Mouse (Mus musculus): Measurements from ENCODE around the gene Haao. TPM values are rescaled to one million over a fixed set of nuclear protein-coding genes. Genes with fewer than 3 reads are reported as not detected.

Haao gene
- polyA plus RNA-seq, 1 experiment from 2014 or later: 93.3 TPM

DNA sequence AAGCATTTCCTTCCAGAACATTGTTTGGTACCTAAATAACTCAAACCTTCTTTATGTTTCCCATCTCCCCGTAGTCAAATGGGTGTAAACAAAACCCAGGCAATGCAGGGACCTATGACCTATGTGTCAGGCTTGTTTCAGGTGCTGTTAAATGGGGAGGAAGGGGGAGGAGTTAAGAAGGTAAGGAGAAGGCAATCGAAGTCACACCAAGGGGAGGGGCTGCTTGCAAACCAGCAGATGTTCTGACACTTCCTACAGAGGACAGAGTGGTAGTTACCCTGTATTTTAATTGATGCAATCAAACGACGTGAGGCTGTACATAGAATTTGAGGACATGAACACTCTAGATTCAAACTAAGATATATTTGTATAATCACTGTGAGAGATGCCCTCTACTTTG is 719 bp upstream of the Haao start:
- no peak for TF ChIP-seq CTCF (IDR thresholded peaks at IDR 0.05; ENCODE audit: low read depth)
- TF ChIP-seq EP300 (IDR thresholded peaks at IDR 0.05; ENCODE audit: low read depth): no peak
- Histone ChIP-seq H3K27ac (ENCODE audit: low read depth) (peak overlapping the region; percentile 88), H3K4me1 (ENCODE audit: insufficient read depth) (peaks cover 39% of the 10 kb centered on the region), H3K4me3 (ENCODE audit: low read depth, low read length) (no peak overlapping the region), H3K4me2 (ENCODE audit: low read depth, low read length) (no peak overlapping the region), H3K9ac (replicated peaks) (no peak overlapping the region), H3K36me3 (replicated peaks; ENCODE audit: insufficient read depth, low read length) (no peaks in the 10 kb centered on the region), H3K27me3 (ENCODE audit: insufficient read depth, low read length) (no peaks in the 10 kb centered on the region), H3K9me3 (ENCODE audit: low read length) (no peaks in the 10 kb centered on the region)
- 24% methylated on average over 4 of the region's 4 CpGs for WGBS (ENCODE audit: insufficient replicate concordance)
- DNase-seq: no peak
- ATAC-seq: no peak

GRCm38 (mm10) chr17:83847100-83847499 is 663 bp downstream of the Haao start:
- peak; percentile 13; the same call in 1 of the 2 replicates for ATAC-seq
- Histone ChIP-seq H3K9me3 (ENCODE audit: low read length) (no peaks in the 10 kb centered on the region), H3K27me3 (ENCODE audit: insufficient read depth, low read length) (no peaks in the 10 kb centered on the region), H3K4me2 (ENCODE audit: low read depth, low read length) (peak overlapping the region; percentile 57), H3K4me3 (ENCODE audit: low read depth, low read length) (peak overlapping the region; percentile 42), H3K36me3 (replicated peaks; ENCODE audit: insufficient read depth, low read length) (0 out of 2 replicates have a peak, but pooled peaks cover 3% of the 10 kb centered on the region), H3K9ac (replicated peaks) (peak overlapping the region; percentile 50), H3K27ac (ENCODE audit: low read depth) (peak overlapping the region; percentile 88), H3K4me1 (ENCODE audit: insufficient read depth) (peaks cover 39% of the 10 kb centered on the region)
- DNase-seq: no peak
- WGBS (ENCODE audit: insufficient replicate concordance): 49% methylated on average over 6 of the region's 6 CpGs
- TF ChIP-seq CTCF (IDR thresholded peaks at IDR 0.05; ENCODE audit: low read depth) (no peak), EP300 (IDR thresholded peaks at IDR 0.05; ENCODE audit: low read depth) (no peak)

- Histone ChIP-seq H3K4me3 (ENCODE audit: low read depth, low read length) (peak overlapping the region; percentile 42), H3K4me1 (ENCODE audit: insufficient read depth) (peaks cover 40% of the 10 kb centered on the region), H3K27me3 (ENCODE audit: insufficient read depth, low read length) (no peaks in the 10 kb centered on the region), H3K9me3 (ENCODE audit: low read length) (no peaks in the 10 kb centered on the region), H3K36me3 (replicated peaks; ENCODE audit: insufficient read depth, low read length) (0 out of 2 replicates have a peak, but pooled peaks cover 3% of the 10 kb centered on the region), H3K27ac (ENCODE audit: low read depth) (peak overlapping the region; percentile 88), H3K9ac (replicated peaks) (peak overlapping the region; percentile 50), H3K4me2 (ENCODE audit: low read depth, low read length) (peak overlapping the region; percentile 57)
- ATAC-seq (peak; percentile 51), DNase-seq (peak; percentile 66)
- WGBS (ENCODE audit: insufficient replicate concordance): 27% methylated on average over 21 of the region's 21 CpGs
- TF ChIP-seq EP300 (IDR thresholded peaks at IDR 0.05; ENCODE audit: low read depth): no peak
- no peak for TF ChIP-seq CTCF (IDR thresholded peaks at IDR 0.05; ENCODE audit: low read depth)
Observed at GRCm38 (mm10) chr17:83846301-83847021, 1.3 kb downstream of the Haao start.

- no peaks in the 10 kb centered on the region for H3K27me3 ChIP-seq (ENCODE audit: insufficient read depth, low read length)
- H3K27ac ChIP-seq (ENCODE audit: low read depth): peak overlapping the region; percentile 88
- no peak for TF ChIP-seq CTCF (IDR thresholded peaks at IDR 0.05; ENCODE audit: low read depth)
- no peak for TF ChIP-seq EP300 (IDR thresholded peaks at IDR 0.05; ENCODE audit: low read depth)
- H3K9me3 ChIP-seq (ENCODE audit: low read length): no peaks in the 10 kb centered on the region
- ATAC-seq: peak; percentile 80
- 0 out of 2 replicates have a peak, but pooled peaks cover 3% of the 10 kb centered on the region for H3K36me3 ChIP-seq (replicated peaks; ENCODE audit: insufficient read depth, low read length)
- peak overlapping the region; percentile 57 for H3K4me2 ChIP-seq (ENCODE audit: low read depth, low read length)
- peaks cover 42% of the 10 kb centered on the region for H3K4me1 ChIP-seq (ENCODE audit: insufficient read depth)
- peak overlapping the region; percentile 42 for H3K4me3 ChIP-seq (ENCODE audit: low read depth, low read length)
- DNase-seq: peak; percentile 58
- 51% methylated on average over 7 of the region's 8 CpGs for WGBS (ENCODE audit: insufficient replicate concordance)
- H3K9ac ChIP-seq (replicated peaks): peak overlapping the region; percentile 54
Observed at GRCm38 (mm10) chr17:83845538-83845937, 2.2 kb downstream of the Haao start.

- Histone ChIP-seq H3K27me3 (ENCODE audit: insufficient read depth, low read length) (no peaks in the 10 kb centered on the region), H3K4me1 (ENCODE audit: insufficient read depth) (peaks cover 31% of the 10 kb centered on the region), H3K9ac (replicated peaks) (no peak overlapping the region), H3K4me2 (ENCODE audit: low read depth, low read length) (no peak overlapping the region), H3K27ac (ENCODE audit: low read depth) (no peak overlapping the region), H3K9me3 (ENCODE audit: low read length) (no peaks in the 10 kb centered on the region), H3K36me3 (replicated peaks; ENCODE audit: insufficient read depth, low read length) (0 out of 2 replicates have a peak, but pooled peaks cover 3% of the 10 kb centered on the region), H3K4me3 (ENCODE audit: low read depth, low read length) (no peak overlapping the region)
- DNase-seq (no peak), ATAC-seq (no peak)
- TF ChIP-seq CTCF (IDR thresholded peaks at IDR 0.05; ENCODE audit: low read depth) (no peak), EP300 (IDR thresholded peaks at IDR 0.05; ENCODE audit: low read depth) (no peak)
- 74% methylated on average over 7 of the region's 7 CpGs for WGBS (ENCODE audit: insufficient replicate concordance)
Observed at GRCm38 (mm10) chr17:83843780-83844179, 4.0 kb downstream of the Haao start.

DNA sequence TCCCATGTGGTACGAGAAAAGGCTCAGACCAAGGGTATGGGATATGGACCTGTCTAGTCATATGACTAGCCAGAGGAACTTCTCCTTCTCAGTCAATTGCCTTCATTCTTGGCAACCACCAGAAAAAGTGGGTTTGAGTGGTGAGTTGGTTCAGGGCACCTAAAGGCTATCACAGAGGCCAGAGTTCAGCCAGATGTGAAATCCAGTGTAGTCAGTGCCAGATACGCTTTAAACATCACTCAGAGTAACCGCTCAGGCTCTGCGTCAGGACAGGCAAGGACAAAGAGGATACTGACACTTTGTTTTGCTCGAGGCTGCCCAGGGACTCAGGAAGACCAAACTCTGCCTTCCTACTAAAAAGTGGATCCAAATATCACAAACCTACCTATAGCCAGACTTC is 6.8 kb downstream of the Haao start:
- Histone ChIP-seq H3K27ac (ENCODE audit: low read depth) (no peak overlapping the region), H3K9ac (replicated peaks) (no peak overlapping the region), H3K4me3 (ENCODE audit: low read depth, low read length) (no peak overlapping the region), H3K27me3 (ENCODE audit: insufficient read depth, low read length) (no peaks in the 10 kb centered on the region), H3K4me1 (ENCODE audit: insufficient read depth) (peaks cover 16% of the 10 kb centered on the region), H3K36me3 (replicated peaks; ENCODE audit: insufficient read depth, low read length) (0 out of 2 replicates have a peak, but pooled peaks cover 7% of the 10 kb centered on the region), H3K9me3 (ENCODE audit: low read length) (no peaks in the 10 kb centered on the region), H3K4me2 (ENCODE audit: low read depth, low read length) (no peak overlapping the region)
- ATAC-seq (no peak), DNase-seq (no peak)
- TF ChIP-seq CTCF (IDR thresholded peaks at IDR 0.05; ENCODE audit: low read depth) (no peak), EP300 (IDR thresholded peaks at IDR 0.05; ENCODE audit: low read depth) (no peak)
- 68% methylated on average over 5 of the region's 5 CpGs for WGBS (ENCODE audit: insufficient replicate concordance)
